Mouse (Mus musculus): ENCODE data around the gene 1700029I15Rik. TPM values are rescaled to one million over a fixed set of nuclear protein-coding genes. Genes with fewer than 3 reads are reported as not detected.

Gene 1700029I15Rik
- total RNA-seq, 2 experiments from 2014 or later: 2.9 to 4.0 TPM

DNA sequence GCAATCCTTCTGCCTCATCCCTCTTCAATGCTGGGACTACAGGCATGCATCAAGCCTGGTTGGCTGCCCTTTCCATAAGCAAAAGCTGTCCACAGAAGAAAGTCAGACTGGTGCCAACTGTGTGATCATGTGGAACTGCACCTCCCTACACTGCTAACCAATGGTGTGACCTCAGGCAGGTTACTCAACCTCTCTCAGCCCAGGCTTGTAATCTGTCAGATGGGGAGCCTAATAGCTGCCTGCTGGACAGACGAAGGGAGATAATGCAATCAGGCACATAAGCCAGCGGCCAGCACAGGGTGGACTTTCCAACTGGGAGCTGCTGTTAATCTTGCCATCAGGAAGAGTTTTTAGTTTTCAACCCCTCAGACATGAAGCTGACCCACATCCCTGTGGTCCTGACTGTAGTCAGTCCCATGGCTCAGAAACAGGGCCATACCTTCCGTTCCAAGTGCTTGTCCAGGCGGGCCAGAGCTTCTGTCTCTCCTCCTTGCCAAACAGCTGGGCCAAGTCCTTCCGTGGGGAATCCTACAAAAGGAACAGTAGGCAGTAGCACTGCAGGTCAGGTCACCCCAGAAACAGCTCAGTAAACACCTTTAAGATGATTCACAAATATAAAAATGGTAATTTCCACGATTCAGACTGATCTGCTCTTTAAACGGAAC is 39.5 kb downstream of the 1700029I15Rik start:
- no peak for DNase-seq (ENCODE audit: low spot score in 2 of 2)
- intact Hi-C loops (cut with DNase I): no loop called here

DNA sequence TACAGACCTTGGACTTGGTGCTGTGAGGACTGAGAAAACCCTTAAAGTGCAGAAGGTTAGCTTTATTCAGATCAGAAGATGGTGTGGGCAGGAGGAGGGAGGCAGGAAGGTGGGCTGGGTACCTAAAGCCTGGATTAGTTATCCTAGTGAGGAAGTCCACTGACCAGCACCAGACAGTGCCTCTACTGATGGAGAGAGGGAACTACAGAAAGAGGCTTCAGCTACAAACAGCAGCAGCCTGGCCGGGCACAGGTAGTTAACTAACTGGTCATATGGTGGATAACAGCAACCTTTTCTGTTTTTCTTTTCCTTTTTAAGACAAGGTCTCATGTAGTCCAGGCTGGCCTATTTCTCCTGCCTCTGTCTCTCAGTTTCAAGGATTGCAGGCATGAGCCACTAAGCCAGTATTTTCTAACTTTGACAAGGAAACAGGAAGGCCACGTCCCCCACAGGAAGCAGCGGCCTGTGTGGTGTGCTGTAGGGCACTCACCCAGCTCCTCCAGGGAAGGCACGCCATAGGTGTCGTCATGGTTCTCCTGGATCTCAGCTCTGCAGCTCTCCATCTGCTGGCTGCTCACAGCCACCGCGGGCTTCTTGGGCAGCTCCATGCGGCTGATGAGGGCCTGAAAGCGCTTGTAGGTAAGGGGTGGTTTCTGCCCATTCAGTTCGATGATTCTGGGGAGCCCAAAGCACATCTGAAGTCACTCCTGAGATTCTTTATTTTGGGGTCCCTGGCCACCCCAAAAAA is 40.2 kb downstream of the 1700029I15Rik start:
- intact Hi-C loops (cut with DNase I): no loop called here
- no peak for DNase-seq (ENCODE audit: low spot score in 2 of 2)

DNA sequence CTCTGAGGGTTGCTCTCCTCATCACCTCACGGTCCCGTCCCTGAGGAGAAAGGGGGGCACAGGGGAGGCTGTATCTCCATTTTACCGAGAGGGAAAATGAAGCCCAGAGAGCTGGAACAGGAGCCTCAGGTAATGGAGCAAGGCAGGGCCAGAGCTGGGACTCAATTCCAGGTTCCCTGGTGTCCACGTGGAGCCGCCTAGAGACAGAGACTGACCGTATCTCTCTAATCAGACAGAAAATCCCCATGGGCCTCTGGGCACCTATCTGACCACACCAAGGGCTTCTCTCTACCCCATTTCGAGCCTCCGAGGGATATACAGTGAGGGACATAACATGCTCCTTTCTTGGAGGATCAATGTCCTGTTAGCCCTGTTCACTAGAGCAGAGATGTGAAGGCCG is 40.8 kb downstream of the 1700029I15Rik start:
- intact Hi-C loops (cut with DNase I): no loop called here
- no peak for DNase-seq (ENCODE audit: low spot score in 2 of 2)

DNA sequence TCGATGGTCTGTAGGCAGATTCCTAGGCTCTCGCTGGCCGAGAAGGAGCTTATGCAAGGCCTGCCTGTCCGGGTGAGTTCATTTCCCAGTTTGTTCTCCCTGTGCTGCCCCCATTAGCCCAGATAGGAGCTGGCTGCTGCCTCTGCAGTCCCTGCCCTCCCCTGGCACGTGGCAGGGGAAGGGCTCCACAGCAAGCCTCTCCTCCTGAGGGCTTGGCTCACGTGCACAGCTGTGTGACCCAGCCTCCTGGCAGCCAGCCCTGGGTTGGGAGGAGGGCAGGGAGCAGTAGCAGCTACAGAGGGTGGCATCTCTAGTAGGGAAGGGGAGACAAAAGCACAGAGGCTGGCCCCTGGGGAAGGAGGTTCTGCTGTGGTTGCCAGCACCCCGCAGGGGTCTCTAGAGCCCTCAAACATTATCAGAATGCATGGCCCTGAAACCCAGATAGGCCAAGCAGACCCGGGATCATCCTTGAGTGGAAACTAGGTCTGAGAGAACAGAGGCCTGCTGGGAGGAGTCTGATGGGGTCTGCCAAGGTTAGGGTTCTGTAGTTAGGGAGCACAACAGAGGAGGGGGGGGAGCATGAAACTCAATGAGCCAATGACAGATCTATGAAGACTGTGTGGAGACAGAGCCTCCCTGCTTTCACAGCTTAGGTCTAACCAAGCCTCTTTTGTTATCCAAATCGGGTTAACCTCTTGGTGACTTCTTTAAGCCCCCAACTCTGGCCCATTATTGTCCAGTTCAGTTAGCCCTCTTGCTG is 41.5 kb downstream of the 1700029I15Rik start:
- DNase-seq (ENCODE audit: low spot score in 2 of 2): peak; percentile 81 to 82
- intact Hi-C loops (cut with DNase I): no loop called here

DNA sequence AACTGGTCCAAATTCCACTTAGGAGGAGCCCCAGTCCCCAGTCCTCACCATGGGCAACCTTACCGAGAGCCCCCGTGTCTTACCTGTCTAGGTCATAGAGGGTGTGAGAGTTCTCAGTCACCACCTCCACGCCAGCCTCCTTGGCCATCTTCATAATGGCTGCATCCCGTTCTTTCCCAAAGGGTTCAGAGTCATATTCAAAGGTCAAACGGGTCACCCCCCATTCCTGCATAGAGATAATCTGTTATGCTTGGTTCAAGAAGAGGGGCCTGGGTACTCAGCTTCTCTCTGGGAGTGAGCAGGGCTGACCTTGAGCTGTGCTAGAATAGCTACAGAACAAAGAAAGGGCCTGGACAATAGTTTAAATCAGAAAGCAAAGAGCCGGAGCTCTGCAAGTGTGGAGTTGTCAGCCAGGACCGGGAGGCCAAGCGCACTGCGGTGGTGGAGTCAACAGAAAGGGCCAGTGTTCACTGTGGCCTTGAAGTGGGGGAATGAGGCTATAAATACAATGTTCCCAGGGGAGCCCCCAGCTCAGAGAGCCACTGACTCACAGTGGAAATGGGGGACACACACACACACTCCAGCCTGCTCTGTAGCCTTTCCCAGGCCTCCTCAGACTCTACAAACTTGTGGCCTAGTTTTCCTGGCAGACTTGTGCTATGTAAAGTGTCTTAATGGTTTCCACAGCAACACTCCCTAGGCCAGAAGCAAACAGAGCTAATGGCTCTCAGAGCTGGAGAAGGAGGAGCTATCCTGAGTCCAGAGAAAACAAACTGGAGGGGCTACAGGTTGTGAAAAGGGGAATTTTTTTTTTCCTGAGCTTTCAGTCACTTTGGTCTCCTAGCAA is 42.3 kb downstream of the 1700029I15Rik start:
- intact Hi-C loops (cut with DNase I): no loop called here
- DNase-seq (ENCODE audit: low spot score in 2 of 2): peak in 1 of 2 experiments; percentile 75

DNA sequence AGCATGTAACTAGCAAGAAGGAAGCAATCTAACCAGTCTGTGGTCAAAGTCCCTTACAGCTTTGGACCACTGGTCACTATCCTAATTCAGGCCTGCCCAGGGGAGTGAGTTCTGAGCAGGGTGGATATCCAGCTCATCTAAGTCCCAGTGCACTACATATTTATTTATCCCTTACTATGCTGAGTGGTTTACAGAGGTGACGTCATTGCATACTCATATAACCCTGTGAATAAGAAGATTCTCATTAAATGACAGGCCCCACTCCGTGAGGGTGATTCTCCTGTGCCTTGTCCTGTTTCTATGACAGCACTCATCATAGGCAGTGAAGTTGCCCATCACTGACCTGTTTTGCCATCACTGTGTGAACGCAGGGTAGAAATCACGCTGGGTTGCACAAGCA is 43.0 kb downstream of the 1700029I15Rik start:
- intact Hi-C loops (cut with DNase I): no loop called here
- no peak for DNase-seq (ENCODE audit: low spot score in 2 of 2)

DNA sequence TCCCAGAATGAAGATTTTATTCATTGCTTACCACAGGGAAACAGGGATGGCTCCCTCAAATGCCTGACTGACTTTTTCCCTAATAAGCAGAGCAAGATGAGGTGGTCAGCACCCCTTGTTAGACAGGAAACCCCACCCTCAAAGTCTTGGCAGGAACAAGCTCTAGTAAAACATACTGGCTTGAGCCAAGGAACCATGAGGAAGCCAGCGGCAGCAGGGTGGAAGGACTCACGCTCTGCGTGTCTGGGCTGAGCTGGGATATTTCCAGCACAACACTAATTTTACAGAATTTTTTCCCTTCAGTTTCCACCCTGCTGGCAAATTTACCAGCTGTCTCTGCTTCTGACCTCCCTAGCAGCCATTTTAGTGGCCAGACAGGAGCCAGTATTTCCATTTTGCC is 44.1 kb downstream of the 1700029I15Rik start:
- DNase-seq (ENCODE audit: low spot score in 2 of 2): no peak
- intact Hi-C loops (cut with DNase I): no loop called here

DNA sequence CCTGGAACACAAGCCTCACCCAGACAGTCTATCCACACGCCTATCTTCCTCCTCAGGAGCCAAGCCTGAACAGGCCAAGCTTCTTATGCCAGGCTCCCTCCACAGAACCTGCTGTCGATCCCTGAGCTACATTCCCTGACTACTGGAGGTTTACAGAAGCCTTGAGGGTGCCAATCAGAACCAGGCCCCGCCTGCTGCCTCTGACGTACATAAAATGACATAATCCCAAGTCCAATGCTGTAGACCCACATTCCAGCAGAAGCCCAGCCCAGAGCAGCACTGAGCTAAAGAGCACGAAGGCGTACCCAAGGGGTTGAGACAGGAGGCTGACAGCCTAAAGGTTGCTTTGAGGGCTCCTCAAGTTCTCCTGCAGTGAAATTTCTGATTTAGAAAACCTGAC is 45.5 kb downstream of the 1700029I15Rik start:
- peak; percentile 83 to 85 for DNase-seq (ENCODE audit: low spot score in 2 of 2)
- intact Hi-C loops (cut with DNase I): no loop called here

DNA sequence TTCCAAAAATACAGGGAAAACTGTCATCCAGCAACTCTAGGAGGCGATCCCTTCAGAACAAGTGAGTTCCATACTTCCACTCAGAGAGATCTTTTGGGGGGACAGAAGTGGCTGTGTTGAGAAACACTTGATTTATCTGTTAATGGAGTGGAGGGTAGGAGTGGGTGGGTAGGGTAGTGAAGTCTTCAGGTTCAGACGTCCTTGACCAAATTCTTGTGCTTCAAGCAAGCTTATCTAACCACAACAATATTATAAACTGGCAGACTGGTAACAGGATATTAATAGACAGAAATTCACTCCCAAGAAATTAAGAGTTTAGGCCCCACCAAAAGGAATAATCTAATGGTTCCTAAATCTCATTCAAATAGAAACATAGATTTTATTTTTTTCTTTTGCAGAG is 47.8 kb downstream of the 1700029I15Rik start:
- intact Hi-C loops (cut with DNase I): loop anchor here (5.0 to 10.0 kb wide), 3 partner anchors 38 to 245 kb away; no protein-coding TSS in a partner anchor

DNA sequence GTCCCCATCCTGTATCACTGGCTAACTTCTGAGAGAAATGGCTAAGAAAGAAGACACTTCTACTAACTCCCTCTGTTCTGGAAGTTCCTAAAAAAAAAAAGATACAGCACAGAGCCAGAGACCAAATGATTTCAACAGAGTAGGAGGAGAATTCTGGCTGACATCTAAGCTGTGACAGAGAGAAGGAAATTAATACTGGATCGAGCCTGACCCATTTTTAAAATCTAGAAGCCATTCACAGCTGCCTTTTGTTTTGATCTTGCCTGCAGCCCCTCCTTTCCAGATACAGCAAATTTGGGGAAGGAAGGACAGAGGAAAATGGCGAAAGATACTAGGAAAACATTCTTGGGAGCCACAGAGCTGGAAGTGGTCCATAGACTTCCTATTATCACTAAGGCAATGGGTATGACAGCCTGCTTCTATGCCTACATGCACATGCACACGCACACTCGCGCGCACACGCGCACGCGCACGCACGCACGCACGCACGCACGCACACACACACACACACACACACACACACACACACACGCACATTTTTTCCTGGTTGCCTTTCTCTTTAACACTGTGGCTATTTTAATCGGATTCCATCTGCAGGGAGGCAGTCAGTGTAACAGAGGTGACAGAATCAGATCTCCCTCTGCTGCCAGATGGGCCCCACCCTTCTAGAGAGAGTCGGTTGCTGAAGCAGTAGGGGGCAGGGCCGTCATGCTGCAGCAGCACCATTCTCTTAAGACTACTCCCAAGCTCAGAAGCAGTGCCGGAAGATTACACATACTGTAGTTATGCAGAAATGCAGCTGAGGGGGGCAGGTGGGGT is 48.6 kb downstream of the 1700029I15Rik start:
- intact Hi-C loops (cut with DNase I): loop anchor here (5.0 to 10.0 kb wide), 3 partner anchors 39 to 246 kb away; no protein-coding TSS in a partner anchor

More for the DNA sequence above, 47.8 kb downstream of the 1700029I15Rik start:
- no peak for DNase-seq (ENCODE audit: low spot score in 2 of 2)

DNA sequence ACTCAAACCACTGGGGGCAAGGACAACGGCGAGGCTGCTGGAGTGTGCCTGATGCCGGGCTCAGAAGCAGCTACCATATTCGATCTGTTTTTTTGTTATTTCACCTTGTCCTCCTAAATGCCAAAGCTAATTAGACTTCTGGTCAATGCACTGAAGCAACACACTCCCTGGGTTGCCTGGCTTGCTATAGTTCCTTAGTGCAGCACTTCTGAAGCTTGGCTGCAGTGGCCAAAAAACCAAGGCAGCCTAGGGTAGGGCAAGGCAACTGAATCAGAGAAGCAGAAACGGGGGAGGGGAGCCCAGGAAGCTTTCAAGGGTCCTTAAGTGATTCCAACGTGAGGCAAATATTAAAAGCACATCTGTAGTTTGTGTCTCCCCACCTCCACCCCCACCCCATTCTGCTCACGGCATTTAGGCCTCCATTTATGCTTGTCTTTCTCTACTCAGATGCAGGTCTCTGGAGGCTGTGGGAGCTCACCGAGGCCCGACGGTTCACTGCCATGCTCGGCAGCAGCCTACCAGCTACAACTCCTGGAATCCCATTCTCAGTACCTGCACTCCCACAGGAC is 49.4 kb downstream of the 1700029I15Rik start:
- no peak for DNase-seq (ENCODE audit: low spot score in 2 of 2)
- intact Hi-C loops (cut with DNase I): loop anchor here (5.0 to 10.0 kb wide), 3 partner anchors 39 to 247 kb away; no protein-coding TSS in a partner anchor

More for the DNA sequence above, 48.6 kb downstream of the 1700029I15Rik start:
- DNase-seq (ENCODE audit: low spot score in 2 of 2): peak; percentile 75 to 89

DNA sequence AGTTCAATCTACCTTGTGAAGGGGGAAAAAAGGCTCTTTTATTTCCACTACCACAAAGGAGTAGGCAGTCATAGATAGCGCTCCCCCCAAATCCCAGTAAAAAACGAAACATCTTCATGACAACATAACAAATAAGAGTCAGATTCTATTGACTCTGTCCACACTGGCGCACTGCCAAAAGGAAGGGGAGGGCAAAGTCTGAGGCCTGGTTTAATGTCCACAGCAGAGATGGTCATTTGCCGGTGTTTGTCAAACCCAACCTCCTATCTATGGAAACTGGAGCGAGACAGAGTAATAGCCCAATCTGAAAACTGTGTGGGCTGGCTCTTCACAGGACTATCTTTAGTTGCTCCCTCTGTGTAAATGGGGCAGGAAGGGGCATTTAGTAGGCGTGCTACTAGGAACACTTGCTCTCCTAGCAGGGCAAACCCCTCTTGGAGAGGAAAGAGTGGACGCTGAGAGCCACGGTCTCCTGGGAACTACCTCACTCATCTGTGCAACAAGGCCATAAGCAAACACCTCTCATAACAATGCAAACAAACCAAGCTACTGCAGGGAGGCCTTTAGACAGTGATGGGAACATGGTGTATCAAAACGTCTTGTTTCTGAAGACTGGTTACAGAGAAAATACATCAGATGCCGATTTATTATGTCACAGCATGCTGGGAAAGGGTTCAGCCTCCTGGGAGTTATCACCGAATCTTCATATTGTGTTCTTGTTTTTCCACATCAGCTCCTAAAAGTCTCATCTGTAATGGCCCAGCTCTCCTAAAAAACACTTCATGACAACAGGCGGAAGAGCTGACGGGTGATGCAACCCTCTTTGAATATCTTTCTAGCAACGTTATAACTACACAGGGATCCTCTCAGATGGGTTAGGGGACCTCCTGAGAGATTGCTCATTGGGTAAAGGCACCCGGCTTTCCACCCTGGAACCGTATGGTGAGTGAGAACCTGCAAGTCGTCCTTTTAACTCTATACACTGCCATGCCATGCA is 50.3 kb downstream of the 1700029I15Rik start:
- intact Hi-C loops (cut with DNase I): loop anchor here (5.0 to 10.0 kb wide), 3 partner anchors 40 to 248 kb away; no protein-coding TSS in a partner anchor
- peak in 1 of 2 experiments; percentile 43 for DNase-seq (ENCODE audit: low spot score in 2 of 2)

DNA sequence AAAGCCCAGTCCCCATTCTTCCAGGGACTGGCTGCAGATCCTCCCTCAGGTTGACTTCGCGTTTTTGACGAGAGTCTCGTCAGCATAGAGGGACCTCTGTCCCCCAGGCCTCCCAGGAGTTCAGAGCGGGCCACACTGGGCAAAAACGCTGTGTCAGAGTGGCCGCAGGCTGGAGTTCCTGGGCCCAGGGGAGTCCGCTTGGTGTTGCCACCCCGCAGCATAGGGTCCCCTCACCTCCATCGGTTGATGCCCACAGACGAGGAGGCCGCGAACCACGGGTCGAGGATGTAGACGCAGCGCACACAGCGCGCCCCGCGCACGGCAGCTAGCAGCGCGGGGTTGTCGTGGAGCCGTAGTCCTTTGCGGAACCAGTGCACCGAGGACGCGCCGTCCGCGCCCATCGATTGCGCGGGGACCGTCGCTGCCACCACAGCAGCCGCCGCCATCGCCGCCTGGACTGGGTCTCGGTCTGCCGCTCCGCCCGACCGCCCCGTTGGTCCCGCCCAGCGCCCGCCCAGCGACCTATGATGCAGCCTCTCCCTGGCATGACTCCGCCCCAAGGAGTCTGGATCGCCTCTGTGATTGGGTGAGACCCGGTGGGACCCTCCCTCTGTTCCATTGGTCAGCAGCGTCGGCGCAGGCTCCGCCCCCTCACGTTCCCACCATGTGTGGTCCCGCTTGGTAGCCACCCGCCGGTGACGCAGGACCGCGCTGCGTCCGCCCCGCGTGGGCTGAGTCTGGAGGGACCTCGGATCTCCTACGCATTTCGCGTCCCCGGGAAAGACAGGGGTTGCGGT is 51.4 kb downstream of the 1700029I15Rik start, which contains the start of gene Cry2:
Gene Cry2 (minus strand): TSS at position 466 of the 797 bp plus-strand sequence.
- intact Hi-C loops (cut with DNase I): loop anchor here (5.0 to 10.0 kb wide), 3 partner anchors 41 to 249 kb away; no protein-coding TSS in a partner anchor
- DNase-seq (ENCODE audit: low spot score in 2 of 2): peak; percentile 99 to 100

DNA sequence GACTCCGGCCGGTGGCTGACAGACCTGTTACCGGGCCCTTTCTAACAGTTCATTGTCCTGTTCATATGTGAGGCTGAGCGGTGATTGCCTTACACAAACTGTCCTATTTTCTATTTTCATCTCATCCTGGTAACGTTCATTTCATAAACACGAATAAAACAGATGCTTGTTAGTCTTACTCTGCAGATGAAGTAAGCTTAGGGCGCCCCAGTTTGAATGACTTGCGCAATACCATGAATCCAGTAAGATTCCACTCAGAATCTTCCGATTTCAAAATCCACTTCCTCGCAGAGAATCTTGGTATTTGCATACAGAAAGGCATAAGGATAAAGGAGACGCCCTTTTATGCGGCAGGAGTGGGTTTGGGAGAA is 52.0 kb downstream of the 1700029I15Rik start:
- no peak for DNase-seq (ENCODE audit: low spot score in 2 of 2)
- intact Hi-C loops (cut with DNase I): loop anchor here (5.0 to 10.0 kb wide), 3 partner anchors 42 to 250 kb away; no protein-coding TSS in a partner anchor

DNA sequence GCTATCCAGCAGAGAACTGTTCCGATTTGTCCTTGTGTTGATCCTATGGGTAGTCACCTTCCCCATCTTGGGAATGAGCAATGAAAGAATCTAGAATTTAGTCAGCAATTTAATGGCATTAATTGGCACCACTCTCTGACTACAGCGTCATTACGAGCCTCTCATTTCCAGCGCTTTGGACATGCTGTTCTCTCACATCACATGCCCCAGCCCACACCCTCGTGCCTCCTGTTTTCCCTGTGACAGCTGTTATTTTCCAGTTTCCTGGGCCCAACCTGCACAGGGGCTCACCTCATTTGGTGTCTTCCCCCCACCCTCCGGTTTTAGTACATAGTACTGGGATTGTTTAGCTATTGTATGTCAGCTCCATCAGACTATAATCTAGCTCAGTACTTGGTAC is 52.7 kb downstream of the 1700029I15Rik start:
- peak in 1 of 2 experiments; percentile 62 for DNase-seq (ENCODE audit: low spot score in 2 of 2)
- intact Hi-C loops (cut with DNase I): loop anchor here (10.0 kb wide), 2 partner anchors 120 to 250 kb away; no protein-coding TSS in a partner anchor
